Mouse (Mus musculus) limb, embryonic 10.5 days (tissue): Measurements from ENCODE around the gene Pkhd1. TPM values are rescaled to one million over a fixed set of nuclear protein-coding genes. Genes with fewer than 3 reads are reported as not detected.
A peak's percentile ranks its signal among the peaks of the same experiment; 100 is the strongest.
"Not testable (repeated sequence)": the region's sequence is repeated elsewhere in the genome, so short reads cannot be mapped to it uniquely, and the experiment has no call there.

Experiments used
- DNase-seq: peaks from one replicate; pipeline ENCODE4 v3.0.0-alpha.2; 2017; ENCODE audit warnings: low spot score
- H3K27ac ChIP-seq: fragments of 300-500 bp; sonication (generic); 2 replicates; pipeline ENCODE4 v1.5.1; 2016; ENCODE audit warnings: mild to moderate bottlenecking
- H3K27me3 ChIP-seq: fragments of 300-500 bp; sonication (generic); 2 replicates; pipeline ENCODE4 v1.6.1; 2016; ENCODE audit warnings: low read depth, mild to moderate bottlenecking; ENCODE audit not compliant: poor library complexity, severe bottlenecking
- H3K36me3 ChIP-seq: fragments of 300-500 bp; sonication (generic); 2 replicates; pipeline ENCODE4 v1.6.1; 2016; ENCODE audit warnings: mild to moderate bottlenecking, moderate library complexity
- H3K4me1 ChIP-seq: fragments of 300-500 bp; sonication (generic); 2 replicates; pipeline ENCODE4 v1.6.1; 2016
- H3K4me3 ChIP-seq: fragments of 300-500 bp; sonication (generic); 2 replicates; pipeline ENCODE4 v1.5.1; 2016; ENCODE audit warnings: mild to moderate bottlenecking, moderate library complexity
- H3K9me3 ChIP-seq: fragments of 300-500 bp; sonication (generic); replicated peaks from 2 replicates; pipeline ENCODE4 v1.6.1; 2016; ENCODE audit warnings: mild to moderate bottlenecking
- WGBS: fragments of 180-500 bp; shearing (Covaris S2); methylation state at CpG from one replicate; pipeline ENCODE4 v1.1.7; 2016; 5-methylcytosine and 5-hydroxymethylcytosine counted together
- polyA plus RNA-seq: library from polyadenylated mRNA; unstranded; fragments of >200 nt; fragmentation: Nextera tagmentation; extraction: Ambion mirVana; gene quantifications from 2 replicates; pipeline ENCODE4 v1.2.1, GENCODE M21; 2016

Gene Pkhd1
- polyA plus RNA-seq, 1 experiment from 2014 or later: 0.04 TPM

DNA sequence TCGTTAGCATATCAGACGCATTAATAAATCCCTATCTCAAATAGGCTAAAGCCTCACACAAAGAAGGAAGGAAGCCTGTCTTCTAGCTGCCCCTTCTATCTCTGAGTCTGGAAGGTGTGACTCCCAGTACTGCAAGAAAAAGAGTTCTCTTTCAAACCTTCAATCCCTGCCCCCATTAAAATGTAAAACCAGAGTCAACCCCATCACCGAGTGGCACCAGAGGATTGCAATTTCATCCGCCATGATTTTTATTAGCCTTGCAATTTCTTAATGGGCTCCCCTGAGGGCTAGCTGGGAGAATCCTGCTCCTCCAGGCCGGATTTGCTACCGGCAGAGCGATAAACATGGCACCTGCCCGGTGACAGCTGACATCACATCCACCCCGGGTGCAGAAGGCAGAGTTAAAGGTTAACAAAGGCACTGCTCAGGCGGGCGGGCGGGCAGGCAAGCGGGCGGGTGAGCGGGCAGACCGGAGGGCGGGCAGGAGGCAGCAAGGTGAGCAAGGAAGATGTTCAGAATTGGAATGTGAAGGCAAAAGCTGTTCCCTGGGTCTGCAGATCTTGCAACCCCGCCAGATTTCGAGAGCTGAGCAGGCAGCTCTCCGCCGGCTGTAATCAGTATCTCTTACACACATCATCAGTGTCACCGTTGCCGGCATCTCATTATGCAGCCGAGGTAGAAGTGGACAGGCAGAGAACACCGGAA lies 140.2 kb downstream of the Pkhd1 start:
- H3K27ac ChIP-seq: no peak overlapping the region
- DNase-seq: peak; percentile 51

GRCm38 (mm10) chr1:20470770-20471169 lies 147.1 kb downstream of the Pkhd1 start:
- no peak overlapping the region for H3K4me3 ChIP-seq
- WGBS: 88% methylated on average over 11 of the region's 11 CpGs
- H3K27ac ChIP-seq: no peak overlapping the region
- peaks cover 12% of the 10 kb centered on the region; the same call in 1 of the 2 replicates for H3K4me1 ChIP-seq
- peaks cover 11% of the 10 kb centered on the region; the same call in 1 of the 2 replicates for H3K27me3 ChIP-seq
- no peak for DNase-seq
- H3K36me3 ChIP-seq: no peaks in the 10 kb centered on the region
- no peaks in the 10 kb centered on the region for H3K9me3 ChIP-seq

More for the DNA sequence above, 140.2 kb downstream of the Pkhd1 start:
- Histone ChIP-seq H3K36me3 (no peaks in the 10 kb centered on the region), H3K9me3 (no peaks in the 10 kb centered on the region), H3K4me3 (peak overlapping the region; percentile 49), H3K27me3 (peaks cover 34% of the 10 kb centered on the region), H3K4me1 (peaks cover 11% of the 10 kb centered on the region)
- WGBS: 5% methylated on average over 25 of the region's 25 CpGs

- Histone ChIP-seq H3K27me3 (peaks cover 11% of the 10 kb centered on the region; the same call in 1 of the 2 replicates), H3K27ac (no peak overlapping the region), H3K4me1 (peaks cover 12% of the 10 kb centered on the region; the same call in 1 of the 2 replicates), H3K9me3 (no peaks in the 10 kb centered on the region), H3K36me3 (no peaks in the 10 kb centered on the region), H3K4me3 (no peak overlapping the region)
- no peak for DNase-seq
- 92% methylated on average over 6 of the region's 6 CpGs for WGBS
Observed at GRCm38 (mm10) chr1:20470317-20470716, 147.5 kb downstream of the Pkhd1 start.

- WGBS: 45% methylated on average over 4 of the region's 4 CpGs
- Histone ChIP-seq H3K27ac (no peak overlapping the region), H3K27me3 (peaks cover 3% of the 10 kb centered on the region; the same call in 1 of the 2 replicates), H3K9me3 (no peaks in the 10 kb centered on the region), H3K4me3 (no peak overlapping the region), H3K36me3 (no peaks in the 10 kb centered on the region), H3K4me1 (peaks cover 12% of the 10 kb centered on the region; the same call in 1 of the 2 replicates)
- no peak for DNase-seq
Observed at GRCm38 (mm10) chr1:20466481-20466880, 151.4 kb downstream of the Pkhd1 start.

GRCm38 (mm10) chr1:20454621-20455020 lies 163.2 kb downstream of the Pkhd1 start:
- 76% methylated on average over 1 of the region's 1 CpGs for WGBS

DNA sequence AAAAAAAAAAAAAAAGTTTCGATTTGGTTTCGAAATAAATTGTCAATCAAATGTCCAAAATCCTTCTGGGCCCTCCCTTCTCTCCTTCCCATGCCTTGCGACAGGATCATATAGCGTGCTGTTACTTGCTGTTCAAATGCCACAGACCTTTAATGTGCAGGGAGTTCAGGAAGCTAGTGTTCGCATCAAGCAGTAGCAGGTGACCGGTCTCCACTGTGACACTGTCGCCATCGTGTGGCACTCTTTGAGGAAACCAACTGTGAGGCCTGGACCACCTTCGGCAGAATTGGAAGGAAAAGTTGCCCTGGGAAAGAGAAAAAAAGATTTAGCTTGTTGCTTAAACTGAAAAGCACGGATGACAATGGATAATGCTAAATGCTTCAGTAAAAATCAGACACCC lies 167.8 kb downstream of the Pkhd1 start:
- H3K9me3 ChIP-seq: no peaks in the 10 kb centered on the region
- H3K4me1 ChIP-seq: no peaks in the 10 kb centered on the region
- no peak overlapping the region for H3K4me3 ChIP-seq
- no peaks in the 10 kb centered on the region for H3K36me3 ChIP-seq
- peak; percentile 55 for DNase-seq
- 36% methylated on average over 10 of the region's 10 CpGs for WGBS
- H3K27ac ChIP-seq: no peak overlapping the region
- no peaks in the 10 kb centered on the region for H3K27me3 ChIP-seq

More at GRCm38 (mm10) chr1:20454621-20455020, 163.2 kb downstream of the Pkhd1 start:
- H3K4me1 ChIP-seq: no peaks in the 10 kb centered on the region
- H3K27me3 ChIP-seq: no peaks in the 10 kb centered on the region
- H3K9me3 ChIP-seq: no peaks in the 10 kb centered on the region
- no peaks in the 10 kb centered on the region for H3K36me3 ChIP-seq
- no peak overlapping the region for H3K27ac ChIP-seq
- no peak overlapping the region for H3K4me3 ChIP-seq
- DNase-seq: no peak

DNA sequence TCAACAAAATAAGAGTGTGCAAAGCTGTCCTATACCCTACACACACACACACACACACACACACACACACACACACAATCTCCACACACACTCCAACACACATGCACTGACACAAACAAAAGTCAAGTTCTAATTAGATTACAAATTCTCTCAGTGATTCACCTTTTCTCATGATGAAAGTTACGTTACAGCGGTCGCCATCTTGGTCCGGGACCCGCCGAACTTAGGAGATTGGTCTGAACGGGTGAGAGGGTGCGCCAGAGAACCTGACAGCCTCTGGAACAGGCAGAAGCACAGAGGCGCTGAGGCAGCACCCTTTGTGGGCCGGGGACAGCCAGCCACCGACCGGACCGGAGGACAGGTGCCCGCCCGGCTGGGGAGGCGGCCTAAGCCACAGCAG lies 185.8 kb downstream of the Pkhd1 start:
- not testable (repeated sequence) for H3K27ac ChIP-seq, H3K4me1 ChIP-seq, H3K4me3 ChIP-seq, DNase-seq, H3K36me3 ChIP-seq, H3K9me3 ChIP-seq, H3K27me3 ChIP-seq
- WGBS: 89% methylated on average over 16 of the region's 16 CpGs

GRCm38 (mm10) chr1:20429056-20429394 lies 188.8 kb downstream of the Pkhd1 start:
- no peak overlapping the region for H3K27ac ChIP-seq
- H3K4me1 ChIP-seq: no peaks in the 10 kb centered on the region
- 86% methylated on average over 3 of the region's 3 CpGs for WGBS
- no peaks in the 10 kb centered on the region for H3K27me3 ChIP-seq
- DNase-seq: no peak
- no peaks in the 10 kb centered on the region for H3K36me3 ChIP-seq
- H3K4me3 ChIP-seq: no peak overlapping the region
- no peaks in the 10 kb centered on the region for H3K9me3 ChIP-seq

- no peaks in the 10 kb centered on the region for H3K27me3 ChIP-seq
- H3K27ac ChIP-seq: no peak overlapping the region
- DNase-seq: no peak
- H3K4me1 ChIP-seq: no peaks in the 10 kb centered on the region
- 80% methylated on average over 12 of the region's 12 CpGs for WGBS
- no peak overlapping the region for H3K4me3 ChIP-seq
- H3K36me3 ChIP-seq: no peaks in the 10 kb centered on the region
- H3K9me3 ChIP-seq: no peaks in the 10 kb centered on the region
Observed at GRCm38 (mm10) chr1:20428370-20429055, 189.4 kb downstream of the Pkhd1 start.

DNA sequence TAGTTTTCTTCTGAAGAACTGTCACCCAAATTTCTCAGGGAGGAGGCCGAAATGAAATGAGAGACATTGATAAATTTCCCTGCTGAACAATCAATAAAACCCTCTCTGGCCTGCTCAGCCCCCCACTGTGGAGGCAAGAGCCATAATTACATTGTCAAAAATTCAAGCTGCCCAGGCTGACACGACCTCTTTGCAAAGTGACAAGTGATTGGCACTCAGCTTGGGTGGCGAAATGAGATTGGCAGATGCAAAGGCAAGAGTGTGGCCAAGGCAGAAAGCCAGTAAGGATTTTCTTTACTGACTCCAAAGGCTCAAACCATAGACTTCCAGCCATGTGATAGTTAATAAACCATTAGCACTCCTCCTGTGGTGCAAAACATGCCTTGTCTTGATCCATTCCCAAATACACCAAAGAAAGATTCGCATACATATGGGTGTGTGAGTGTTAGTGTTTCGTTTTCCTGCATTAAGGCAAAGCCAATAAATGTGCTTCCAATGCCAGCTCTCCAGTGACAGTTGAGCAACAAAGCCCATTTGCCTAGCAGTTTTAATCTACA lies 208.4 kb downstream of the Pkhd1 start:
- Histone ChIP-seq H3K4me1 (no peaks in the 10 kb centered on the region), H3K9me3 (no peaks in the 10 kb centered on the region), H3K27ac (no peak overlapping the region), H3K36me3 (no peaks in the 10 kb centered on the region), H3K4me3 (no peak overlapping the region), H3K27me3 (no peaks in the 10 kb centered on the region)
- no peak for DNase-seq
- WGBS: 81% methylated on average over 5 of the region's 5 CpGs

- H3K4me3 ChIP-seq: no peak overlapping the region
- H3K27ac ChIP-seq: no peak overlapping the region
- no peaks in the 10 kb centered on the region for H3K4me1 ChIP-seq
- no peaks in the 10 kb centered on the region for H3K9me3 ChIP-seq
- 58% methylated on average over 4 of the region's 4 CpGs for WGBS
- no peak for DNase-seq
- no peaks in the 10 kb centered on the region for H3K27me3 ChIP-seq
- no peaks in the 10 kb centered on the region for H3K36me3 ChIP-seq
Observed at GRCm38 (mm10) chr1:20398319-20398718, 219.5 kb downstream of the Pkhd1 start.

DNA sequence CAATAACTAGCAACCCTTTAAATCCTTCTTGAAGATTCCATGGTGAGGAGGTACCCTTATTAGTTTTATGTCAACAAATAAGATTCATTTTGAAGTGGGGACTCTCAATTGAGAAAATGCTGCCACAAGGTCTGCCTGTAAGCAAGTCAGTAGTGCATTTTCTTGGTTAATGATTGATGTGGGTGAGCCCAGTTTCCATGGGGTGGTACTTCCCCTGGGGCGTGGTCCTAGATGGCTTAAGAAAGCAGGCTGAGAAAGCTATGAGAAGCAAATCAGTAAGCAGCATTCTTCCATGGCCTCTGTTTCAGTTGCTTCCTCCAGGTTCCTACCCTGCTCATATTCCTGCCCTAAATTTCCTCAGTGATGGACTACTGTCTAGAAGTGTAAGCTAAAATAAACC lies 253.4 kb downstream of the Pkhd1 start:
- no peaks in the 10 kb centered on the region for H3K4me1 ChIP-seq
- 67% methylated on average over 1 of the region's 1 CpGs for WGBS
- no peak for DNase-seq
- H3K9me3 ChIP-seq: no peaks in the 10 kb centered on the region
- no peak overlapping the region for H3K27ac ChIP-seq
- no peak overlapping the region for H3K4me3 ChIP-seq
- no peaks in the 10 kb centered on the region for H3K27me3 ChIP-seq
- no peaks in the 10 kb centered on the region for H3K36me3 ChIP-seq

DNA sequence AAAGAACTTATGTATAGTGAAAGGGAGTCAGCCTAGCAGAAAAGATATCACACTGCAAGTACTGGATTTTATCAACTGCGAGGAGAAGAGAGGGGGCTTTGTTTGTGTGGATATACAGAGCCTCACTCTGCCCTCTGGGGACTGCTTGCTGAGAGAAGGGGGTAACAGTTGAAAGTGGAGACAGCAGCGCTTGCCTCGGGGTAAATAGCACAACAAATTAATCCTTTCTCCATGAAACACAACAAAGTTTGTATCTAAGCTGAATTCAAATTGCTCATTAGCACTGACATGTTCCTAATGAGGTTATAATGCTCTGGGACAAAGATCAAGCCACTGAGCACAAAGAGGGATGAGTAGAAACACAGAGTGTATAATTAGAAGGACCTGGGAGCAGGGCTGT lies 273.2 kb downstream of the Pkhd1 start:
- DNase-seq: no peak

More for the DNA sequence above, 273.2 kb downstream of the Pkhd1 start:
- 63% methylated on average over 3 of the region's 3 CpGs for WGBS
- Histone ChIP-seq H3K4me1 (no peaks in the 10 kb centered on the region), H3K9me3 (no peaks in the 10 kb centered on the region), H3K36me3 (no peaks in the 10 kb centered on the region), H3K4me3 (no peak overlapping the region), H3K27ac (no peak overlapping the region), H3K27me3 (no peaks in the 10 kb centered on the region)
